Mouse (Mus musculus) forebrain, embryonic 14.5 days (tissue): ENCODE data around the gene Fpr1. TPM values are rescaled to one million over a fixed set of nuclear protein-coding genes. Genes with fewer than 3 reads are reported as not detected.

Source experiments
- ATAC-seq: fragments of 200-750 bp; cut with Nextera tagmentation; 2 replicates; pipeline ENCODE4 v1.8.0; 2017; ENCODE audit warnings: mild to moderate bottlenecking, moderate library complexity
- DNase-seq: peaks from one replicate; pipeline ENCODE4 v3.0.0-alpha.2; 2015; ENCODE audit warnings: low spot score
- H3K27ac ChIP-seq: fragments of 300-500 bp; sonication (generic); 2 replicates; pipeline ENCODE4 v1.5.1; 2014; ENCODE audit warnings: low read depth, mild to moderate bottlenecking, control low read depth, low read length, moderate library complexity
- H3K27me3 ChIP-seq: fragments of 300-500 bp; sonication (generic); replicated peaks from 2 replicates; pipeline ENCODE4 v1.6.1; 2014; ENCODE audit warnings: low read length, control low read depth, mixed read lengths; ENCODE audit not compliant: control insufficient read depth, insufficient read depth
- H3K36me3 ChIP-seq: fragments of 300-500 bp; sonication (generic); 2 replicates; pipeline ENCODE4 v1.6.1; 2014; ENCODE audit warnings: low read length, control low read depth; ENCODE audit not compliant: control insufficient read depth, insufficient read depth
- H3K4me1 ChIP-seq: fragments of 300-500 bp; sonication (generic); 2 replicates; pipeline ENCODE4 v1.6.1; 2014; ENCODE audit warnings: antibody characterized with exemption, low read length, control low read depth; ENCODE audit not compliant: control insufficient read depth, insufficient read depth
- H3K4me2 ChIP-seq: fragments of 300-500 bp; sonication (generic); 2 replicates; pipeline ENCODE4 v1.6.1; 2014; ENCODE audit warnings: mild to moderate bottlenecking, control low read depth, low read length
- H3K4me3 ChIP-seq: fragments of 300-500 bp; sonication (generic); 2 replicates; pipeline ENCODE4 v1.5.1; 2014; ENCODE audit warnings: low read depth, low read length, control low read depth
- H3K9ac ChIP-seq: fragments of 300-500 bp; sonication (generic); 2 replicates; pipeline ENCODE4 v1.6.1; 2014; ENCODE audit warnings: mild to moderate bottlenecking, low read length, control low read depth, moderate library complexity
- H3K9me3 ChIP-seq: fragments of 300-500 bp; sonication (generic); replicated peaks from 2 replicates; pipeline ENCODE4 v1.6.1; 2016; ENCODE audit warnings: low read length, control low read depth, mixed read lengths; ENCODE audit not compliant: control insufficient read depth
- WGBS: fragments of 180-500 bp; shearing (Covaris S2); extraction: QIAGEN DNeasy Blood & Tissue Kit; methylation state at CpG from one replicate; pipeline ENCODE4 v1.1.7; 2014; 5-methylcytosine and 5-hydroxymethylcytosine counted together
- polyA plus RNA-seq: library from polyadenylated mRNA; unstranded; fragments of >200 nt; fragmentation: Nextera tagmentation; extraction: Ambion mirVana; gene quantifications from 2 replicates; pipeline ENCODE4 v1.2.1, GENCODE M21; 2014

Gene Fpr1
- polyA plus RNA-seq, 1 experiment from 2014 or later, result not detected

DNA sequence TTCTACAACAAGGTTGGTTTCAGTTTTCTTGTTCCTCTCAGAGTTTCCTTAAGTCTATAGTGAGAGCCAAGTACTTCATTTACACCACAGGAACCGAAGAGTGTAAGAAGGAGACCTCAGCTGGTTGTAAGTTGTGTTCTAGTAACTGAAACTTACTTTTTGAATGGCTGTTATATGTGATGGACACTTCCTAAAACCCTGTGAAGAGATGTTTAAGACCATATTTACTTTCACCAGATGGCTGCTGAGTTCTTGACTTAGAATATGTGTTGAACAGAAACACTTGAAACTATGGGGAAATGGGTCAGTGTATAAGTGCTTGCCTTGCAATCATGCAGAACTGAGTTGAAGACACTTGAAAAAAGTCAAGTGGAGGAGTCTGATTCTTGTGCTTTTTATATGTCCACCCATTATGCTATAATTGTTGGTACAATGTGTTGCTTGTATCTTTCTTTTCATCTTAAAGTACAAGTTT lies 4.1 kb upstream of the Fpr1 start, which contains the start of the genes Fpr2 and Fpr3:
Fpr2 (plus strand) TSS at position 51 of the 475 bp plus-strand sequence.
Fpr3 (plus strand) TSS at position 79 of the 475 bp plus-strand sequence.
- no peak within 1 kb of the TSS for H3K4me2 ChIP-seq
- 61% methylated on average over 1 of the region's 1 CpGs for WGBS
- no peaks in the 10 kb centered on the region for H3K36me3 ChIP-seq
- H3K4me1 ChIP-seq, result no peaks in the 10 kb centered on the region
- H3K9me3 ChIP-seq, result no peaks in the 10 kb centered on the region
- DNase-seq (no peak), ATAC-seq (no peak)
- no peak within 1 kb of the TSS for H3K9ac ChIP-seq
- no peak within 1 kb of the TSS for H3K27ac ChIP-seq
- no peaks in the 10 kb centered on the region for H3K27me3 ChIP-seq
- H3K4me3 ChIP-seq, result no peak within 1 kb of the TSS

DNA sequence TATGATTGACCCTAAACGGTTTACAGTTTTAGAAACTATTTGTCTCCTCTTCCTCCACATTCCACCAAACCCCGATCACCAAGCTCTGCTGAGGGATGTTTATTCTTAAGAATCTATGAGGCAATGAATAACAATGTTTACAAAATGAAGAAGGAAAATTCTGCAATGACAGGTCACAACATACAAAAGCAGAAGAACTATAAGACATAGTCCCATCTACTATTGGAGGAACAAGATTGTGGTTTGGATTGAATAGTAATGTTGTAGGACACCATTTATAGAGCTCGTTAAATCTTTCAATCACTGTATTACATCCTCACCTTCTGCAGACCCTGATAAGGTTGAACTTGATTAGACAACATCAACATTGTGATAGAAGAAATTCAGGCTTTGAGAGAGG lies 1.1 kb downstream of the Fpr1 start:
- no peak overlapping the region for H3K4me2 ChIP-seq
- ATAC-seq (no peak), DNase-seq (no peak)
- H3K27ac ChIP-seq, result no peak overlapping the region
- H3K4me1 ChIP-seq, result no peaks in the 10 kb centered on the region
- H3K9ac ChIP-seq, result no peak overlapping the region
- no peaks in the 10 kb centered on the region for H3K36me3 ChIP-seq
- WGBS, result 85% methylated on average over 3 of the region's 3 CpGs
- H3K27me3 ChIP-seq, result no peaks in the 10 kb centered on the region
- no peaks in the 10 kb centered on the region for H3K9me3 ChIP-seq
- no peak overlapping the region for H3K4me3 ChIP-seq

DNA sequence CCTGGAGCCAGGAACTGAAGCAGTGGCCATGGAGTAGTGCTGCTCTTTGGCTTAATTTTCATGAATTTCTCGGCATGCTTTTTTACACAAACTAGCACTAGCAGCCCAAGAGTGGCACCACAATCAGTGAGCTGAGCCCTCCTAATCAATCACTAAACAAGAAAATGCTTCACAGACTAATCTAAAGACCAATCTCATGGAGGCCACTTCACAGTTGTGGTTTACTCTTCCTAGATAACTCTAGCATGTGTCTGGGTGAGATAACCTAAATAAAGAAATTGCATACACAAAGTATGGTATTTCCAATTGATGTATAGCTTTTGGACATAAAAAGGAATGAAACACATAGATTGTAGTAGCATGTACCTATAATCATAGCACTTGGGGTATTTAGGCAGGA lies 4.4 kb downstream of the Fpr1 start:
- Histone ChIP-seq H3K4me2 (no peak overlapping the region), H3K27me3 (no peaks in the 10 kb centered on the region), H3K27ac (no peak overlapping the region), H3K4me3 (no peak overlapping the region), H3K36me3 (no peaks in the 10 kb centered on the region), H3K9me3 (no peaks in the 10 kb centered on the region), H3K4me1 (no peaks in the 10 kb centered on the region), H3K9ac (no peak overlapping the region)
- DNase-seq (no peak), ATAC-seq (no peak)
- WGBS, result 80% methylated on average over 1 of the region's 1 CpGs

DNA sequence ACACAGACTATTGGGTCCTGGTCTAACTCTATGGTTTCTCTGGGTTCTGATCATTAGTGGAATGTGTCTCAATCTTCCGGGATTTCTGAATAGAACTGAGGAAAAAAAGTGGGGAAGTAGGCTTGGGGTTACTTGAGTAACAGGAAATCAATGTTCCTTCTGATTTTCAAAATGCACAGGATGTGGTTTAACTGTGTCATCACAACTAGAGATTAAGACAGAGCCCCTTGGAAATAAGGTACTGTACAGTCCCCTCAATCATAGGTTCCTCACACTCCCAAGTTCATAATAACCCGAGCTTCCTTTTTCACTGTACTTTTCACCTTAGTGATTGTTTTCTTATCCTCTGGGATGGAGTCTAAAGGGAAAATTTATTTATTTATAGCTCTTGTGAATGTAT lies 12.0 kb downstream of the Fpr1 start:
- no peak overlapping the region for H3K9ac ChIP-seq

DNA sequence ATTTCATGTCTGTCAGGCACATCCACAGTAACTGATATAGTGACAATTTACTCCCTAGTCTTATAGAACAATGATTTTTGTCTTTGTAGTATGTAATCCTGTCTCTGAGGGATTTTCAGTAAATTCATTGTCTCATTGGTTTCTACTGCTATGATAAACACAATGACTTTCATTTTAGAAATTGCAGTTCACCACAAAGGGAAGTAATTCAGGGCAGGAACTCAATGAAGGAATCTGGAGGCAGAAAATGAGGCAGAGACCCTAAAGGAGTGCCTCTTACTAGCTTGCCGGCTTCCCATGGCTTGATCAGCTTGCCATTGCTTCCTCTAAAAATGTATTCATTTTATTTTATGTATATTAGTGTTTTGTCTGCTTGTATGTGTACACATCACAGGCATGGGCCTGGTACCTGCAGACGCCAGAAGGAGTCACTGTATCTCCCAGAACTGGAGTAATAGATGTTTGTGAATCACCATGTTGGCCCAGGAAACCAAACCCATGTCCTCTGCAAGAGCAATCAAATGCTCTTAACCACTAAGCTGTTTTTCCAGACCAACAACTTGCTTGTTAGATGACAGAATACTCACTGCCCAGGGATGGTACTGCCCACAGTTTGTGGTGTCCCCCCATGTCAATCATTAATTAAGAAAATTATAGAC lies 12.7 kb downstream of the Fpr1 start:
- Histone ChIP-seq H3K4me2 (no peak overlapping the region), H3K4me3 (no peak overlapping the region), H3K27ac (no peak overlapping the region), H3K27me3 (no peaks in the 10 kb centered on the region), H3K9ac (no peak overlapping the region), H3K36me3 (no peaks in the 10 kb centered on the region), H3K9me3 (no peaks in the 10 kb centered on the region), H3K4me1 (no peaks in the 10 kb centered on the region)
- 83% methylated on average over 2 of the region's 2 CpGs for WGBS
- ATAC-seq (no peak), DNase-seq (no peak)

More for the DNA sequence above, 12.0 kb downstream of the Fpr1 start:
- Histone ChIP-seq H3K9me3 (no peaks in the 10 kb centered on the region), H3K27ac (no peak overlapping the region), H3K4me3 (no peak overlapping the region), H3K4me1 (no peaks in the 10 kb centered on the region), H3K27me3 (no peaks in the 10 kb centered on the region), H3K4me2 (no peak overlapping the region), H3K36me3 (no peaks in the 10 kb centered on the region)
- DNase-seq (no peak), ATAC-seq (no peak)
- WGBS, result 88% methylated on average over 2 of the region's 2 CpGs

DNA sequence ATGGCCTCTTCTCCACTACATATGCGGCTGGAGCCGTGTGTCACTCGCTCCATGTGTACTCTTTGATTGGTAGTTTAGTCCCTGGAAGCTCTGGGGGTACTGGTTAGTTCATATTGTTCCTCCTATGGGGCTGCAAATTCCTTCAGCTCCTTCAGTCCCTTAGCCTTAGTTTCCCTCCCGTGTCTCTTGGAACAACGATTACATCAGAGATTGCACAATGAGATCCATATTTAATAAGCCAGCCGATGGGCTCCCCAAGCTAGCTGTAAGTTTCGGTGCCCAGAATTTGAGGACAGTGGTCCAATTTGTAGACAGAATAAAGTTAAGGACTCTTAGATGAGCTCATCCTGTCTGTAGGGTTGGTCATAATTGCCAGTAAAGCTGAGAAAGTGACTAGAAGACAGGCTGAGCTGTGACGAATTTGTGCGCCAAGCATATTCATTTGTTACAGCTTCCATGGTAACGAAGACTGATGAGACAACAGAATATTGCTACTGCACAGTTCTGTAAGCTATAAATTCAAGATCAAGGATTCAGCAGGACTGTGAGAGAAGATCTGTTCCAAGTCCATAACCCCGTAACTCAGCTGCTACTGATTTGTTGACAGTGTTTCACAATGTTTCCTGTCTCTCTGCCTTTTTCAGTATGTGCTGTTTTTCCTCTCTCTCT lies 16.8 kb downstream of the Fpr1 start:
- Histone ChIP-seq H3K9me3 (no peaks in the 10 kb centered on the region), H3K4me1 (no peaks in the 10 kb centered on the region), H3K4me3 (no peak overlapping the region), H3K27ac (no peak overlapping the region), H3K36me3 (no peaks in the 10 kb centered on the region), H3K9ac (no peak overlapping the region), H3K27me3 (no peaks in the 10 kb centered on the region), H3K4me2 (no peak overlapping the region)
- ATAC-seq (no peak), DNase-seq (no peak)
- 91% methylated on average over 11 of the region's 11 CpGs for WGBS

DNA sequence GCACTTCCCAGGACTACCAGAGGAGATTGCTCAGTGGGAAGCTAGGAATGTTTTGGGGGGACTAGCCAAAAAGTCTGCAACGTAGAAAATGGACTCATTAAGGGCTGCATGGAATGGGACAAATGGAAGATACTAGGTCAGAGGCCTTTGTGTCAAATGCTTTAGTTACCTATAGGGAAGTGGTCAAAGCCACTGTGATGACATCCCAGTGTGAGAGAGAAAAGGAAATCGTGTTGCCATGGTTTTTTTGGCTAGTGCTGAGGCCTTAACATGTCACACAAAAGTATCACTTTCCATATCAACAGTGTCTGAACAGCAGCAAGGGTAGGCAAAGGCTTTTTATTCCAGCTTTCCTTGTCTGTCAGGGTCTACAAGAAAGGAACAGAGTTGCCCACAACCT lies 18.6 kb downstream of the Fpr1 start:
- ATAC-seq, result no peak
- Histone ChIP-seq H3K36me3 (no peaks in the 10 kb centered on the region), H3K4me2 (no peak overlapping the region), H3K4me1 (no peaks in the 10 kb centered on the region), H3K27me3 (no peaks in the 10 kb centered on the region), H3K27ac (no peak overlapping the region), H3K4me3 (no peak overlapping the region), H3K9ac (no peak overlapping the region), H3K9me3 (no peaks in the 10 kb centered on the region)
- no peak for DNase-seq
- WGBS, result 53% methylated on average over 2 of the region's 2 CpGs

DNA sequence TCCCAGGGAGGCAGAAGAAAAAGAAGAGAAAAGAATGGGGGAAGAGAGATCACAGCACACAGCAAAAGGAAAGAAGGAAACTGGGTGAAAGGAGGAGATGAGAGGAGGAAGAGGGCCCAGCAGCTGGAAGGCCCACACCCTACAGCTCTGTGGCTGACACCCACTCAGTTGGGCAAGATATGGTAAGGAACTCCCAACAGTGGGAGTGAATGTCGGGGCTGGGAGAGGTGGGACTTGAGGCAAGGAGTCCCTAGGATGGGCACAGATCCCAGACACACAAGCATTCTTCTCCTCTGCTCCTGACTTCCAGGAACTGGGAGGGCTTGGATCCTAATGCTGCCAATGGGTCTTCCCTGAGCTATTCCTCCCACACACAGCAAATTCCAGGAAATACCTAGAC lies 21.4 kb downstream of the Fpr1 start:
- no peak for ATAC-seq
- Histone ChIP-seq H3K27me3 (no peaks in the 10 kb centered on the region), H3K4me1 (no peaks in the 10 kb centered on the region)

DNA sequence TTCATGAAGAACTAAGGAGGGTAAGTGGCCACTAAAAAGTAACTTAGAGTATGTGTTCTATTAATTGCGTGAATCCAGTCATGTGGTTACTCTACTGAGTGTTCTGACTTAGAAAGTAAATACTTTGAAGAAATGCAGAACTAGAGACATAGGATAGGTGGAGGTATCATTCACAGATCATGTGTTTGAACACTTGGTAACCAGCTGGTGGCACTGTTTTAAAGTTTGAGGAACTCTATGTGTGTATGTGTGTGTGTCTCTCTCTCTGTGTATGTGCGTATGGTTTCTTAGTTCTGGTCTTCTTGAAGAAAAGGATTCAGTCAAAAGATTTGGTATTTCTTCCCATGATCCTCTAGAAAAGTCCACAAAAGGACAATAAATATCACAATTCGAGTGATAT lies 23.6 kb downstream of the Fpr1 start:
- H3K4me2 ChIP-seq, result no peak overlapping the region
- 89% methylated on average over 3 of the region's 3 CpGs for WGBS
- no peak overlapping the region for H3K4me3 ChIP-seq
- H3K9me3 ChIP-seq, result no peaks in the 10 kb centered on the region
- DNase-seq (no peak), ATAC-seq (no peak)
- no peak overlapping the region for H3K27ac ChIP-seq
- no peaks in the 10 kb centered on the region for H3K27me3 ChIP-seq
- no peaks in the 10 kb centered on the region for H3K4me1 ChIP-seq
- no peak overlapping the region for H3K9ac ChIP-seq
- H3K36me3 ChIP-seq, result no peaks in the 10 kb centered on the region

More for the DNA sequence above, 21.4 kb downstream of the Fpr1 start:
- Histone ChIP-seq H3K36me3 (no peaks in the 10 kb centered on the region), H3K4me2 (no peak overlapping the region), H3K27ac (no peak overlapping the region), H3K4me3 (no peak overlapping the region), H3K9me3 (no peaks in the 10 kb centered on the region), H3K9ac (no peak overlapping the region)
- 45% methylated on average over 1 of the region's 1 CpGs for WGBS
- DNase-seq, result no peak
